Mouse (Mus musculus): Measurements from ENCODE around the gene Zfp697. TPM values are rescaled to one million over a fixed set of nuclear protein-coding genes. Genes with fewer than 3 reads are reported as not detected.
"Not testable (repeated sequence)": the region's sequence is repeated elsewhere in the genome, so short reads cannot be mapped to it uniquely, and the experiment has no call there.

Zfp697 gene
- total RNA-seq, 2 experiments from 2014 or later: 0.37 to 0.46 TPM

DNA sequence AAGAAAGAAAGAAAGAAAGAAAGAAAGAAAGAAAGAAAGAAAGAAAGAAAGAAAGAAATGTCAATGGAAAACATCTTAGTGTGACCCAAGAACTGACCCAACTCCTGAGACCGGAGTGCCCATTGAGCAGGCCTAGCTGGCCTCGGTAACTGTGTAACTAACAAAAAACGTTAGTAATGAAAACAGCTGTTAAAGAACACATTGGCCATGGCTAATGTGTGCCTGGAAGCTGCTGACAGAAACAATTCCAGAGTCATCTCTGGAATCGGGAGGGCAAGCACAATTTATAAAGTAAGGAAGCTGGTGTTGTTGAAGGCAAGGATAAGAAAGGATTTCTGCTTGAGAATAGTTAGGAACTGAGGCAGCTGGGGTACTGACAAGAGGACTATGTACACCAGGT, 14.0 kb upstream of the Zfp697 start:
- intact Hi-C loops (cut with DNase I): loop anchor here (10.0 kb wide), 1 partner anchor 57 kb away; no protein-coding TSS in a partner anchor
- DNase-seq: no peak

DNA sequence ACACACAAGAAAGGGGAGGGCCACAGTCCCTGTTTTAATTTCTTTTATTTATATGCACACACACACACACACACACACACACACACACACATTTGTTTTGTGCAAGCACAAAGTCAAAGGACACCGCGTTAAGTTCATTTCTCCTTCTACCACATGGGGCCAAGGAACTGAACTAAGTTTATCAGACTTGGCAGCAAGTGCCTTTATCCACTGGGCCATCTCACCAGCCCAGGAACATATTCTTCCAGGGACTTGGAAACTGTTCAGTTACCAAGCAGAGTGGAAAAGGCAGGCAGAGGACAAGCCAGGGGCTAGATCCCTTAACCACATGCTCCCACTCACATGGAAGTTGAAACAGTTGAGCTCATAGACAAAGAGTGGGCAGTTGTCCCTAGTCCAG, 13.5 kb upstream of the Zfp697 start:
- no peak for DNase-seq
- intact Hi-C loops (cut with DNase I): loop anchor here (10.0 kb wide), 1 partner anchor 56 kb away; no protein-coding TSS in a partner anchor

DNA sequence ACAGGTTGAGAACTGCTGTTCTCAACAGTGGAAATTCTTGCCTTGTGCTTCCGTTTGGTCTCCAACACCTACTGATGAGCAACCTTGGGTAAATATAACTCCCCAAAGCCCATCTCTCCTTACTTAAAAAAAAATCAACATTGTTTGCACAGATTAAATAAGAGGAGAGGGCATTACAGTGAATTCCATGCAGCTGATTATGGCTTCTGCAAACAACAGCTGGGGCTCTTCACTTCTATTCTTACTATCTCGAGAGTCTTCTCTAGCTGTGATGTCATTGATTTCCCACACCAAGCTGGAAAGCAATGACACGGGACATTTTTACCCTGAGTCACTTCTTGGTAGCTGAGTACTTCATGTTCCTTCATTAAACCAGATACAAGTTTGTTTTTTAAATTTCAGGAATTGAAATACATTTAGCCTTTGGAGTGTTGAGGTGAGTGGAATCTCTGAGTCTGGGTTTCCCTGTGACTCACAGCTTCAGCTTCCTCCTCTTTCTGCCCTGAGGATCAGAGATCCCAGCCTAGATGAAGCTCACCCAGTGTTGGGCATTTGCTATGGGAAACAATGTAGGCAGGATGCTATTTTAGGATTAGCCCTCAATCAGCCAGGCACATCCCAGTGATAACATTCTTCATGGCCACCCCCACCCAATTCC, 8.1 kb upstream of the Zfp697 start:
- intact Hi-C loops (cut with DNase I): no loop called here
- no peak for DNase-seq

DNA sequence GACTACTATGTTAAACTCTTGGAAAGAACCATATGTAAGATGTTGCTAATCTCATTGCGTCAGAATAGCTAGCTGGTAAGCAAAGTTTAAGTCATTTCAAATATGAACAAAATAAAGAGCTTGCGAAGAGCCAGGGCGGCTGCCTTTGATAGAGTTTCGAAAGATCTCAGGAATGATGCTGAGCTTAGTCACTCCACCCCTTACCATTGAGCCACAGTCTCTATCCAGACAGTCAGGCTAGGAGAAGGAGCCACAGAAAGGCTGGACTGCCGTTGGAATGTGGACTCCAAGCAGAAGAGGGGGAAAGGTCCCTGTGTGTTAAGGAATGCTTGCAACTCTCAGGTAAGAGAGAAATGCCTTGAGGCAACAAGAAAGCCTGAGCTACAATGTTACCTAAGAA, 7.3 kb upstream of the Zfp697 start:
- intact Hi-C loops (cut with DNase I): no loop called here
- no peak for DNase-seq

DNA sequence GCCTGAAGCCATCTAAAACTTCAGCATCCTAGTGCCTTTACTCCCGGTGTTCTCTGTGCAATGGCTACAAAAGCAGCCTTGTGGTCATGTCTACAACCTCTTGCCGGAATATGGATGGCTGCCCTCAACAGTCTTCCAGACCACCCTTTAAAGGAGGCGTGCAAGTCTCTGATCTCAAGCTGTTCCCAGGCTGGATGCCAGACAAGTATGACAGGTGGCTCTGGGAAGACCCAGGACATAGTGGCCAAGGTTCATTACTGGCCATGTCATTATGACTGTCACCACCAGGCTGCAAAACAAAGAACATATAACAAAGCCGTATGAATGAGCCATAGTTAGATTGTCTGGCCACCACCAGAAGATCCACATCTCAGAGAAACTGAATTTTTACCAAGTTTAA, 4.0 kb upstream of the Zfp697 start:
- intact Hi-C loops (cut with DNase I): no loop called here
- no peak for DNase-seq

DNA sequence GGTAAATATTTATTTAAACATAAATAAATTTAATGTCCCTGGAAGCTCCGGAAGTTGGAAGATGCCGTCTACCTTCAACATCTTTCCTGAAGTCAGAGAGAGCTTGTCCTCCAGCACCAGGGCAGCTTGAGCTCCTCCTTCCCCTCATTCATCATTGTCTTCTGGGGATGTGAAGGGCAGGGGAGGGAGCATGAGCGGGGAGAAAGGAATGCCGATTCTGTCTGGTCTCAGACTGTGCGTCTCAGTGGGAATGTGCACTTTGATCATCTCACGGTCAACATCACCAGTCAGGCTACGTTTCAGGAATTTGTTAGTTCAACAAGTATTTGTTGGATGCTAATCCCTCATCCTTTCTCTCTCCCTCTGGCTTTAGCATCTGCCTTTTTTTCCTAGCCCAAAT, 3.0 kb upstream of the Zfp697 start:
- intact Hi-C loops (cut with DNase I): no loop called here
- no peak for DNase-seq

DNA sequence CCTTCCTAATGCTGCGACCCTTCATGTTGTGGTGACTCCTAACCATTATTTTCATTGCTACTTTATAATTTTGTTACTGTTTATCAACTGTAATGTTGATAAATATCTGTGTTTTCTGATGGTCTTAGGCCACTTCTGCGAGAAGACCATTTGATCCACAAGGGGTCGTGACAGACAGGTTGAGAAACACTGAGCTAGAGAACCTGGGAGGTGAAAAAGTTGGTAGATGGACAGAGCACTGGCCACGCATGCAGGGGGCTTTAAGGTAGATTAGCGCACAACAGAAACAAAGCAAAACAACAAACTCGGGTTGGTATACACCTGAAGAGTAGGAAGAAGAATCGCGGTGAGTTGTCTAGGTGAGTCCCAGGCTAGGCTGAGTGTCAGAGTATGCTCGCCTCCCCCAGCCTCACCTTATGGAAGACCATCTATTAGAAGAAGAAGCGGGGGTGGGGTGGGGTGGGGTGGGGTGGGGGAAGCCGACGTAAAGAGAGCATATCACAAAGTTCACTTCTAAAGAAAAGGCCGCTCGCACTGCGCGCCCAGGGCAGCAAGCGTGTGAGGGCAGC, 500 bp upstream of the Zfp697 start:
- intact Hi-C loops (cut with DNase I): loop anchor here (5.0 kb wide), 1 partner anchor 46 kb away; no protein-coding TSS in a partner anchor
- no peak for DNase-seq

DNA sequence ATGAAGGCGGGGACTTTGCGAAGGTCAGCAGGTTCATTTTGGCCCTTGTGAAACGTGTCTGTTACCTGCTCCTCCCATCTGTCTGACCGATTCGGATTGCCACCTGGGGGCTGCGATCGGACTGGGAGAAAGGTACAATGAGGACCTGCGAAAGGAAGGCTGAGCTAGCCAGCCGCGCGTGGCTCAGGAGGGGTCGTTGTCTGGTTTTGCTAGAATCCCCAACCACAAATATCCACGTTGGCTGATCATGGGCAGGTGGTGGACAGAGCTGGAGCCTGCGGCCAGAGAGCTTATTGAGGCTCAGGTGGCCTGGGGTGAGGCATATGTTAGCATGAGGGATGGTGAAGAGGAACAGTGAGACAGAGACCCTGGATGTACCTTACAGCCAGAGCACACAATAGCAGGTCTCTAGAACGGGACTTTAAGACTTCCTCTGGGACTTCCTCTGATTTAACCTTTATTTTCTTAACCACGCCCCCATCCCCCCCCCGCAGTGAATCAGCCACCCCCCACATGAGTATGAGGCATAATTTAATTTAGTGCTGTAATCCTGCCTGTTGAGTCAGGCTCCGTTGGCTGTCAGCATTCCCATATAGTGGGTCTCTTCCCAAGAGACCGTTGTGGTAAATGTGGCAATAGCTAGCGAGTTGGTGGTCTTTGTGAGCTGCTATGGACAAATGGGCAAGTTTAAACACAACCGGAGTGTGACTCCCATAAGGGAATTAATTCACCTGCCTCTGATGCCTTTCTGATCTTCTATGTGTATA, 946 bp downstream of the Zfp697 start:
- DNase-seq: no peak
- intact Hi-C loops (cut with DNase I): loop anchor here (5.0 kb wide), 1 partner anchor 44 kb away; no protein-coding TSS in a partner anchor

DNA sequence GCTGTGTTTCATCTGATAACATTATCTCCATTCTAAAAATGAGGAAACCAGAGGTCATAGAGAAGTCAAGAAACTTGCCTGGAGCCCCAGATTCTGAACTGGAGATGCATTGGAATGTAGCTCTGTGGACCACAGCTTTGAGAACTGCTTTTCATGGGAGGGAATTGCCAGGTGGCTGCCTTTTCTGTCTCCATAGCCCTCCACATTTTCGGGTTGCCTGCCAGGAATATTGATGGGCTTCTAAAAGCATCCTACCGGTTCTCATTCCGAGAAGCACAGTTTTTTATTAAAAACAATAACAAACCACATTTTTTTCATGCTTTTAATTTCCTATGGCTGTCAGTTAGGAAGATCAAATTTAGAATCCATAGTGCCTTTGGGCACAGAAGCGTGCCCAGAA, 4.8 kb downstream of the Zfp697 start:
- DNase-seq: no peak
- intact Hi-C loops (cut with DNase I): no loop called here

DNA sequence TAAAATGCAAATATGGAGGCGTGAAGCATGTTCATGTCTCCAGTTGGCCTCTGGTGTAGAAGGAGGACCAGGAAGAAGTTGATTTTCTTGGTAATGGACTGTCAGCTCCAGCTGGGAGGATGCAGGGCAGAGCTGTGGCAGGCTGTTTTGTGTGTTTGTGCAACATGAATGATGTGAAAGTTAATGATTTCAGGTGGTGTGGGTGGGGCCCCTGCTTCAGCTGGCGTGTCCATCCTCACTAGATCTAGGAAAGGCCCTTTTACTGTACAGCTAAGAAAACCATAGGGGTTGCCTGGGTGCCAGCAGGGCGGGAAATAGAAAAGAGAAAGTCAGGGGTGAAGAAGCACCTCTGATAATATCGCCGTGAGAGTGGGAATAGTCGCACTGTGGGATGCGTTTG, 5.5 kb downstream of the Zfp697 start:
- intact Hi-C loops (cut with DNase I): no loop called here
- no peak for DNase-seq

DNA sequence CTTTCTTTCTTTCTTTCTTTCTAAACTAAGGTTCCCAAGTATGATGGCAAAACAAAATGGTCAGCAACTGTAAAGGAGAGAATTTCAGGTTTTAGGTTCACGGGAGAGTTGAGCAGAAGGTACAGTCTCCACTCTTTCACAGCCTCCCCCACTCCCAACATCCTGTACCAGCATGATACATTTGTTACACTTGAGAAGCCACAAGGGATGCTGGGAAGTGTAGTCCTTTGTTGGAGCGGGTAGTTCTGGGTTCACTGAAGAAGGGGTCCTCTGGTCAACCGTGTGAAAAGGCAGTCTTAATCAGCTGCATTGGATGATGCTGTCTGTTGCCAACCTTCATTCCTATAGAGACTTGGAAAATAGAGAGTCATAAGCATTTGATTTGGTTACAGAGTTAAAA, 7.0 kb downstream of the Zfp697 start:
- intact Hi-C loops (cut with DNase I): no loop called here
- no peak for DNase-seq

DNA sequence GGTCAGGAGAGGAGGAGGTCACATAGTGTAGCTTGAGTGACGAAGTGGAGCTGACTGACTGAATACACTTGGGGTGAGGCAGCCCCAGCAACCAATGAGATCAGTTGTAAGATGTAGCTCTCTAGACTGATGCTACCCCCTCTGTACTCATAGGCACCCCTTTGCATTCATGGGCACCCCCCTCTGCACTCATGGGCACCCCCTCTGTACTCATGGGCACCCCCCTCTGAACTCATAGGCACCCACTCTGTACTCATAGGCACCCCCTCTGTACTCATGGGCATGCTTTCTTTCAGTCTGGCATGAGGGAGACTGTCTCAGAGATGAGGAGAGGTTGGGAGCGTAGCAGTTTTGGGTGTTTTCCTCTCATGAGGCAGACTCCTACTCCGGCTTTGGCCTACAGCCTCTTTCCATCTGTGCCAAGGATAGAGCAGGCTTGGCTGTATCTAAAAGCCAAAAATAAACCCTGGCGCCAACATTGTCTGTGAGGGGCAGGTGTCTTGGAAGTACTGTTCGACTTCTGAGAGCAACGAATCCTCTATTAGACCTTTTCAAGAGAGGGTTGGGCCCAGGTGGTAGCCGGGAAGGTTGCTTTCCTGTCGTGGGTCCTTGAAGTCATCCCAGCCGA, 22.1 kb downstream of the Zfp697 start:
- DNase-seq: not testable (repeated sequence)
- intact Hi-C loops (cut with DNase I): loop anchor here (10.0 kb wide), 1 partner anchor 1060 kb away; no protein-coding TSS in a partner anchor

DNA sequence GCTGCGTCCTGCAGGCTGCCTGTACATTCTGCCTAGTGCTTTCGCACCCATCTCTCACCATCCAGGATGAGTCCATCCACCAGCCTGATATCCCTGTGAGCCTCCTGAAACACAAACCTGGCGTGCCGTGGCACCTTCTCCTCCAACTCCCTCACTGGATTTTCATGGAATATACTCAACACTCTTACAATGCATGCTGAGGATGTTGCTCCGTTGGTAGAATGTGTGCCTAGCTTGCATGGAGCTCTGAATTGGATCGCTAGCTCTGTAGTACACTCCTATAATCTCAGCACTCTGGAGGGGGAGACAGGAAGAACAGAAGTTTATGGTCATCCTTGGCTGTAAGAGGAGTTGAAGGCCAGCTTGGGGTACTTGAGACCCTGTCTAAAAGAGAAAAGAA, 23.6 kb downstream of the Zfp697 start:
- intact Hi-C loops (cut with DNase I): loop anchor here (10.0 kb wide), 1 partner anchor 1061 kb away; no protein-coding TSS in a partner anchor
- not testable (repeated sequence) for DNase-seq

DNA sequence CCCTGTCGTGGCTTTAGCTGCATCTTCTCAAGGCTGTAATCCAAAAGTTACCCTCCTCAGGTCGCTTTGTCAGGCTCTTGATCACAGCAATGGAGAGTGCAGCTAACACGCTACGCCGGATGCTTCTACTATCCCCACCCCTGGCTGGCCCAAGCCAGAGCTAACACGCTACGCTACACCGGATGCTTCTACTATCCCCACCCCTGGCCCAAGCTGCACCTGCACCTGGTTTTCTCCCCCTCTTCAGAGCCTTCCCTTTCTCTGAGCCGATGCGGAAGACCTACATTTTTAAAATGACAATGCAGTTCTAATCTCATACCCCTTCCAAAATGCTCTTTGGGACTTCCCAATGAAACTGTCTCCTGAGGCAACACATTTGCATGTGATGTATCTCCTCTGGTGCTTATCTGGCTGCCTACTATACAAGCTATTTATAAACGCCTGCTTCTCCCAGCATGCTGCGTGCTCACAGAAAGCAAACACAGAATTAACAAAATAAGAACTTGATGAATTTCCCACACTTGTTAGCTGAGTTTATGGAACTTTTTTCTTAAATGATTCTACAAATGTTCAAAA, 24.4 kb downstream of the Zfp697 start:
- intact Hi-C loops (cut with DNase I): loop anchor here (10.0 kb wide), 1 partner anchor 1062 kb away; no protein-coding TSS in a partner anchor
- DNase-seq: not testable (repeated sequence)

DNA sequence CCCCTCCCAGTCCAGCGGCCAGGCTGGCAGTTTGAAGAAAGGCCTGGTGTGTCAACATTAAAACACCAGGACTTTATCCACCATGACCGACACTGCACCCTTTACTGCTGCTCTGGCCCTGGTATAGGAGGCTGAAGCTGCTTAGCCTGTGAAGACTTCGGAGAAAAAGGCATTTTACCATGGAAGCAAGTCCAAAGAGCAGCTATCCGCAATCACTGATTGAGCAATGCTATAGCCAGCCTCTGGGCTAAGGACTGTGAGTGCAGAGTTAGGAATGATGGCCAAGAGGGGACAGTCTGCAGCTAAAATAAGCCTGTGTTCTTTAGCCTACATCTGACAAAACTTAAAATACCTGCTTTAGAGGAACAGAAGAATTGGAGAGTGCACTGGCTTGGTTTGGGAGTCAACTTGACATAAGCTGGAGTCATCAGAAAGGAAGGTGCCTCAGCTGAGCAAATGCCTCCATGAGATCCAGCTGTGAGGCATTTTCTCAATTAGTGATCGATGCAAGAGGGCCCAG, 25.1 kb downstream of the Zfp697 start:
- intact Hi-C loops (cut with DNase I): loop anchor here (10.0 kb wide), 1 partner anchor 1063 kb away; no protein-coding TSS in a partner anchor
- not testable (repeated sequence) for DNase-seq

DNA sequence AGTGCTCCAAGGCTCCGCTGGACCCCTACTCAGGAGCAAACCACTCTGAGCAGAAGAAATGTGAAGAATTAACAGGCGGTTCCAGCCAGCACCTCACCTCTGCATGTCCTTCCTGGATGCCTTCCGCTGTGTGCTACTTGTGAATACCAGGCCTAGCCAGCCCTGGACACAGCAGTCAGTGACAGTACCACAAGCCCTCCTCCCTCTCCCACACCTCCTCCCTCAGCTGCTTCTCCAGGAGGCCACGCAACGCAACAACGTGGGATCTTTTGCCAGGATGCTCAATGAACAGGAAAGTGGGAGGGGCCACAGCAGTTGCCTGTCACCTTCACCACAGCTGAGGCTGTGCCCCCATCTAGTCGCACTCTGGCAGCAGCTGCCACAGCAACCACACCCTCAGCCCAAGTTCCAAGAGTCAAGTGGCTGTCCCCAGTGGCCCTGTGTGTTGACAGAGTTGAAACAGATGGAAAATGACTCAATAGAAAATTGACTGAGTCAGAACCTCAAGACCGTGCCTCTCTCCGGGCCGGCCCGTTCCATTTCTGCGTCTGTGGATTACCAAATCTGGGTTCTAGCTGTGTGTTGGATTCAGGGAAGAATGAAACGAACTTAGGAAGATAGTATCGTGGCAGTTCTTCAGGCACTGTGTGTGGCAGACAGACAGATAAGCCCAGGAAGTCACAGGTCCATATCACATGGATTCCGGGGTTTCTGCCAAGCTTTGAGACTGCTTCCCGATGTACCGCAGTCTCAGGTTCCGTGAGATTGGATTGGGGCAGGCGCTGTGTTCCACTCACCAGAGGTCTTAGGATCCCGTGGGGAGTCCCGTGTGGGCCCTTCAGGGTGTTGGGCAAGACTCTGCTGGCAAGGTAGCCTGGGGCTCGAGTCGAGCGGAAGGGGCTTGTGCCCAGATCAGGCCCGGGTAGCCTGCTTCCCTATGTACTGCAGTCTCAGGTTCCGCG, 28.6 kb downstream of the Zfp697 start:
- intact Hi-C loops (cut with DNase I); DNase-seq: not testable (repeated sequence)

DNA sequence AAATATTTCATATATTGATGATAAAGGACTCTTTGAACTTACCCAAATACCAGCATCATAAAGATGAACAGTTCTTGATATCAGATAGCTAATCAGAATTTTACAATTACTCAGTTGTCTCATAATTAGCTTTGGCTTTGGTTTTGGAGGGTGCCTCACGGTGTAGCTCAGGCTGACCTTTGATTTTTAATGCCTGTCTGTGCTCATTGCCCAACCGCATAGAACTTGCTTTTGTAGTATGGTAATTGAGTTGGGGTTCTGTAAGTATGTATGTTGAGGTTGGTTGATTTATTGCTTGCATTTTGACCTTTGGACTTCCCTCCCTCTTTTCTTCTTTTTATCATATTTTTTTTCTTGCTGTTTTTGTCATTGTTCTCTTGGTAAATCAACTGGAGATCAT, 31.5 kb downstream of the Zfp697 start:
- DNase-seq: no peak
- intact Hi-C loops (cut with DNase I): loop anchor here (2.0 kb wide), 1 partner anchor 19 kb away; no protein-coding TSS in a partner anchor

DNA sequence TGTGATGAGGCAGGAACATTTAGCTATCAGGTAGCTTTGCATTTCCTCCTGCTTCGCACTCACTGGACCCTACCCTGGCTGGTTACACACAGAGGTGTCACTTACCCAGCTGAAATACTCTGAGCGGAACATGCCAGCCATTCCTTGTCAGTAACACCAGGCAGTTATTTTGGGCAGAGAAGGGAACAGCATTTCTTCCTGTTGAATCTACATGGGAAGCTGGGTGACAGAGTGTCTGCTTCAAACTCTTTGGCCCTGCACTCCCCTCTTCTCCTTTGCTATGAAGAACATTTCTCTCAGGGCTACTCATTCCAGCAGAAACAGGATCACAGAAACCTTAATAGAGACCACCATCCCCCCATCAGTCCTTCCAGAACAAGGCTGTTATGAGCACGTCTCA, 32.0 kb downstream of the Zfp697 start:
- intact Hi-C loops (cut with DNase I): no loop called here
- no peak for DNase-seq

Measured in gastrocnemius, postnatal 36 days (tissue).